Mouse (Mus musculus) midbrain, postnatal 0 days (tissue): Measurements from ENCODE around the gene Rad51ap1. TPM values are rescaled to one million over a fixed set of nuclear protein-coding genes. Genes with fewer than 3 reads are reported as not detected.

Experiments
- ATAC-seq: fragments of 200-750 bp; cut with Nextera tagmentation; 2 replicates; pipeline ENCODE4 v1.8.0; 2017; ENCODE audit warnings: moderate number of reproducible peaks, mild to moderate bottlenecking, moderate TSS enrichment, moderate library complexity; ENCODE audit not compliant: low FRiP score
- DNase-seq: peaks from one replicate; pipeline ENCODE4 v3.0.0-alpha.2; 2015; ENCODE audit warnings: low spot score
- H3K27ac ChIP-seq: fragments of 300-500 bp; sonication (generic); 2 replicates; pipeline ENCODE4 v1.5.1; 2014; ENCODE audit warnings: low read depth, mild to moderate bottlenecking, low read length, mixed read lengths
- H3K27me3 ChIP-seq: fragments of 300-500 bp; sonication (generic); 2 replicates; pipeline ENCODE4 v1.6.1; 2014; ENCODE audit warnings: low read length, control low read depth, mixed read lengths; ENCODE audit not compliant: insufficient read depth
- H3K36me3 ChIP-seq: fragments of 300-500 bp; sonication (generic); 2 replicates; pipeline ENCODE4 v1.6.1; 2014; ENCODE audit warnings: low read length, control low read depth, mixed read lengths; ENCODE audit not compliant: insufficient read depth
- H3K4me1 ChIP-seq: fragments of 300-500 bp; sonication (generic); 2 replicates; pipeline ENCODE4 v1.6.1; 2014; ENCODE audit warnings: mild to moderate bottlenecking, control low read depth, antibody characterized with exemption, low read length, mixed read lengths; ENCODE audit not compliant: insufficient read depth
- H3K4me2 ChIP-seq: fragments of 300-500 bp; sonication (generic); 2 replicates; pipeline ENCODE4 v1.6.1; 2014; ENCODE audit warnings: low read depth, mild to moderate bottlenecking, low read length, mixed read lengths; ENCODE audit not compliant: poor library complexity, severe bottlenecking
- H3K4me3 ChIP-seq: fragments of 300-500 bp; sonication (generic); 2 replicates; pipeline ENCODE4 v1.5.1; 2014; ENCODE audit warnings: low read depth, mild to moderate bottlenecking, low read length, moderate library complexity
- H3K9ac ChIP-seq: fragments of 300-500 bp; sonication (generic); replicated peaks from 2 replicates; pipeline ENCODE4 v1.6.1; 2014; ENCODE audit warnings: mild to moderate bottlenecking, low read length, moderate library complexity, mixed read lengths; ENCODE audit not compliant: poor library complexity, severe bottlenecking
- H3K9me3 ChIP-seq: fragments of 300-500 bp; sonication (generic); 2 replicates; pipeline ENCODE4 v1.6.1; 2016; ENCODE audit warnings: low read length, control low read depth
- CTCF ChIP-seq: IDR thresholded peaks from 2 replicates; pipeline ENCODE4 v1.5.1; 2016; ENCODE audit warnings: antibody characterized with exemption, mild to moderate bottlenecking
- WGBS: fragments of 180-500 bp; shearing (Covaris S2); extraction: QIAGEN DNeasy Blood & Tissue Kit; methylation state at CpG from one replicate; pipeline ENCODE4 v1.1.7; 2014; 5-methylcytosine and 5-hydroxymethylcytosine counted together
- polyA plus RNA-seq: library from polyadenylated mRNA; unstranded; fragments of >200 nt; fragmentation: Nextera tagmentation; extraction: Ambion mirVana; gene quantifications from 2 replicates; pipeline ENCODE4 v1.2.1, GENCODE M21; 2015
- total RNA-seq: library from RNA; depleted of rRNA; stranded (reverse); fragments of >200 nt; gene quantifications from 2 replicates; pipeline ENCODE4 v1.2.3, GENCODE M21; 2014

Gene Rad51ap1
- total and polyA plus RNA-seq, 2 experiments from 2014 or later, result 4.0 to 6.2 TPM

DNA sequence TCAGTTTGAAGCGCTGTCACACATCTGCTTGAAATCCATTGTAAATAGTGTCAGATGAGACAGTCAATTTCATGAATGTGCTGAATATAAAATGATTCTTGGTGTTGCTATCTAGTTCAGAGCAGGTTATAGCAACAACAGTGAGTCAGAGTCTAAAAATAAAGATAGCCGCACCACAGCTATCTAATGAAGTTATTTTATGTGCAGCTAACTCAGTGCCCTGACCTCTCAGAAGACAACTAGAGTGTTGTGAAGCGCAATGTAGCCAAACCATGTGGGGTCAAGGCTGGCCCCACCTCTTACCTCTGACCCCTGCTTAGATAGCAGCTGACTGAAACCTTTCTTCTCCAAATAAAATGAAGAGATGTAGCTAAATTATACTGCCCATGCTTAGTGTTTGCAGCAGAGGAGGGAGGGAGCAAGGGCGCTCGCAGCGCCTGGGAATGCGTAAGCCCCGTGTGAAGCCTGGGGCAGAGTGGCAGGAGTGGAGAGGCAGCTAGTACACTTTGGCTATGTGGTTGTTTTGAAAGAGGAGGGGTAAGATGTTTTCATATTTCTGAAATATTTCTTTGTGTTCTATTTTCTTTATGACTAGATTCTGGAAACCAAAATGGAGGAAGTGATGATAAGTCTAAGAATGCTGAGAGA is 22.1 kb upstream of the Rad51ap1 start:
- TF ChIP-seq CTCF, result no peak
- H3K4me1 ChIP-seq, result no peaks in the 10 kb centered on the region
- DNase-seq (no peak), ATAC-seq (no peak)
- H3K27me3 ChIP-seq, result no peaks in the 10 kb centered on the region
- no peak overlapping the region for H3K27ac ChIP-seq
- H3K4me3 ChIP-seq, result no peak overlapping the region
- peaks cover 34% of the 10 kb centered on the region for H3K36me3 ChIP-seq
- H3K9ac ChIP-seq, result no peak overlapping the region
- no peaks in the 10 kb centered on the region for H3K9me3 ChIP-seq
- H3K4me2 ChIP-seq, result no peak overlapping the region
- WGBS, result 93% methylated on average over 8 of the region's 8 CpGs

DNA sequence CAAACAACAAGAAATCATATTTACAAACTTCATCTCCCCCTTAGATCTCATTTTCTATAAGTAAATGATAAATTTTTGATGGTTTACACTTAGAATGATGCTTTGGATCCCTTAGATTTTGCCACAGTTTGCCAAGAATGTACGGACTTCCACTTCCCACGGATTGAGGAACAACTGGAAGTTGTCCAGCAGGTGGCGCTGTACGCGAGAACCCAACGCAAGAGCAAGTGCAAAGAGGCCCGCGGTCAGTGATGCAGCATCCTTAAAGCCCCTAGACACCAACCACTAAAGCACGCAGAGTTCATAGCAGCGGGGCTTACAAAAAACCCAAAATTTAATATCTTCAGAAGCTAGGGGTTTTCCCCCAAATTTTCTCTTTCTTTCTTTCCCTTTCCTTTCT is 16.3 kb upstream of the Rad51ap1 start:
- no peak overlapping the region for H3K4me3 ChIP-seq
- ATAC-seq (no peak), DNase-seq (peak; percentile 89)
- no peak overlapping the region for H3K27ac ChIP-seq
- H3K4me2 ChIP-seq, result no peak overlapping the region
- H3K27me3 ChIP-seq, result no peaks in the 10 kb centered on the region
- TF ChIP-seq CTCF, result peak; percentile 91
- H3K4me1 ChIP-seq, result no peaks in the 10 kb centered on the region
- no peaks in the 10 kb centered on the region for H3K9me3 ChIP-seq
- no peak overlapping the region for H3K9ac ChIP-seq
- peaks cover 38% of the 10 kb centered on the region for H3K36me3 ChIP-seq
- 6% methylated on average over 10 of the region's 10 CpGs for WGBS

DNA sequence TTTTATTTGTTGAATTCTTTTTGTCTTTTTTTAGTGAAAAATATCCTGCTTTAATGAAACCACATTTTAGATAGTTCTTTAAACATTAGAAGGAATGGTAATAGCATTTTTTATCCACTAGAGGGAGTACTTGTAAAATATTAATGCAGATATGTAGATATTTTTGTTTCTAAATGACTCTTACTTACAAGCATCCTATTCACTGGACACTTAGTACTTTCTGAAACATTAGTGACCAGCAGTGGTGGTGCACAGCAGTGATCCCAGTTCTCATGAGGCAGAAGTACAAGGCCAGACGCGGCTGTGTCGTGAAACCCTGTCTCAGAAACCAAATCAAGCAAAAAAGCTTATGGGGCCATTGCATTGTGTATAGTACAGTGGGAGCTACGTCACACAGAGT is 8.9 kb upstream of the Rad51ap1 start:
- peaks cover 53% of the 10 kb centered on the region for H3K36me3 ChIP-seq
- no peaks in the 10 kb centered on the region for H3K27me3 ChIP-seq
- 85% methylated on average over 4 of the region's 4 CpGs for WGBS
- no peak overlapping the region for H3K4me2 ChIP-seq
- H3K4me3 ChIP-seq, result no peak overlapping the region
- TF ChIP-seq CTCF, result peak; percentile 71
- H3K9me3 ChIP-seq, result no peaks in the 10 kb centered on the region
- H3K27ac ChIP-seq, result no peak overlapping the region
- ATAC-seq (no peak), DNase-seq (peak; percentile 23)
- H3K9ac ChIP-seq, result no peak overlapping the region
- no peaks in the 10 kb centered on the region for H3K4me1 ChIP-seq

DNA sequence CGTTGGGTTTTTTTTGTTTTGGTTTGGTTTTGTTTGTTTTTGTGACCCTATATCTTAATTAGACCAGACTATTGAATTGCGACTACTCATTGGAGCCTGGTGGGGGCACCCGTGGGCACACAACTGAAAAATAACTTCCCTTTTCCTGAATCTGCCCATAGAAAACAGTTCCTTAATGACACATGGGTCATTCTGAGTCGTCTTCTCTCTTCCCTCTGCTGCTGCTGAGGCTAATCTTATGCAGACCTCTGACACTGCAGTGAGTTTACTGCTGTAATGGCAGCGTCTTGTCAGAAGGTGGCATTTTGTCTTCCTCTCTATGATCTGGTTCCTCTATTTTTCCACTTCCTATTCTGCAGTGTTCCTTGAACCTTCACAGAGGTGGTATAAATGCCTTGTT is 1.1 kb upstream of the Rad51ap1 start:
- H3K9me3 ChIP-seq, result no peaks in the 10 kb centered on the region
- no peaks in the 10 kb centered on the region for H3K27me3 ChIP-seq
- WGBS, result 5% methylated on average over 5 of the region's 5 CpGs
- H3K4me1 ChIP-seq, result peaks cover 8% of the 10 kb centered on the region; the same call in 1 of the 2 replicates
- H3K4me2 ChIP-seq, result peak overlapping the region; percentile 52
- H3K36me3 ChIP-seq, result peaks cover 24% of the 10 kb centered on the region
- DNase-seq (peak; percentile 50), ATAC-seq (peak; percentile 21; the same call in 1 of the 2 replicates)
- peak overlapping the region; percentile 55; the same call in 1 of the 2 replicates for H3K9ac ChIP-seq
- peak overlapping the region; percentile 48 for H3K4me3 ChIP-seq
- H3K27ac ChIP-seq, result peak overlapping the region; percentile 26
- peak; percentile 71; the same call in 1 of the 2 replicates for TF ChIP-seq CTCF

DNA sequence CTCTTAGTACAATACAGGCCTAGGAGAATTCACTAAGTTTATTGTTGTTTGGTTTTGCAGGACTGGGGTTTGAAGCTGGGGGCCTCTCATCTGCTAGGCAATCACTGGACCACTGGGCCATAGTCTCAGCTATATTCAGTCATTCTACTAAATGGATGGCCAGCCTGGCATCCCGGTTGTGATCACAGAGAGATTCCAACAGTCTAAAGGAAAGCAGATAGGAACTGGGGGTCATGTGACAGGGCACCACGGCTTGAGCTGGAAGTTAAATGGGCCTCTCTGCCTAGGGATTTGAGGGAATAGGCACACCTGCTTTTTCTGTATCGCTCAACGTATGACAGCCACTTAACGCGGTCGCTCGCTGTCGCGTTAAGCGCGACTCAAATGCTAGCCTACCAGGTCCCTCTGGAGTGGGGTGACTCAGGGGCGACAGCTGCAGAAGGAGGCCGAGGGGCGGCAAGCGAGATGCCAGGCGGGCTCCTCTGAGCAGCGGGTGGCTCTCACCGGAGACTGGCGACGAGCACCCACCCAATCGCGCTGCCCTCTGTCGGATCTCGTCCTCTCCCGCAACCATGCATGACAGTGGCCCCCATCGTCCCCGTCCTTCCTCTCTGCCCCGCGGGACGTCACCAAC is 417 bp downstream of the Rad51ap1 start:
- ATAC-seq (no peak), DNase-seq (no peak)
- no peak; the same call in 1 of the 2 replicates for TF ChIP-seq CTCF
- Histone ChIP-seq H3K4me2 (peak overlapping the region; percentile 95), H3K27me3 (no peaks in the 10 kb centered on the region), H3K9me3 (no peaks in the 10 kb centered on the region), H3K4me1 (peaks cover 8% of the 10 kb centered on the region; the same call in 1 of the 2 replicates), H3K36me3 (peaks cover 10% of the 10 kb centered on the region; the same call in 1 of the 2 replicates), H3K4me3 (peak overlapping the region; percentile 48), H3K27ac (no peak overlapping the region), H3K9ac (peak overlapping the region; percentile 44)
- under 1% methylated on average over 30 of the region's 31 CpGs for WGBS

DNA sequence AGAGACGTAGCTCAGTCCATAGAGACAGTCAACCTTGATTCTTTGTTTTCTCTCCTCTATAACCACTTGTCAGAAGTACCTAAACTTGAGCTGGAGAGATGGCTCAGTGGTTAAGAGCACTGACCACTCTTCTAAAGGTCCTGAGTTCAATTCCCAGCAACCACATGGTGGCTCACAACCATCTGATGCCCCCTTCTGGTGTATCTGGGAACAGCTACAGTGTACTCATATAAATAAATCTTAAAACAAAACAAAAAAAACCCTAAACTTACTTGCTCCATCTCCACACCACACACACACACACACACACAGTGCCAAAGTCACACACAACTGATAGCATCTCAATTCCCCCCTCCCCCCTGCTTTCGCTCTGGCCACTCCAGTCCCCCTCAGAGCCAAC is 1.3 kb downstream of the Rad51ap1 start:
- peak; percentile 34; the same call in 1 of the 2 replicates for TF ChIP-seq CTCF
- DNase-seq (no peak), ATAC-seq (no peak)
- no peaks in the 10 kb centered on the region for H3K9me3 ChIP-seq
- peaks cover 8% of the 10 kb centered on the region; the same call in 1 of the 2 replicates for H3K4me1 ChIP-seq
- H3K27me3 ChIP-seq, result no peaks in the 10 kb centered on the region
- H3K4me3 ChIP-seq, result no peak overlapping the region
- no peak overlapping the region for H3K27ac ChIP-seq
- H3K36me3 ChIP-seq, result 0 out of 2 replicates have a peak, but pooled peaks cover 4% of the 10 kb centered on the region
- 81% methylated on average over 2 of the region's 2 CpGs for WGBS
- no peak overlapping the region for H3K9ac ChIP-seq
- H3K4me2 ChIP-seq, result no peak overlapping the region
